ENCODE assay signal across 17 mouse cellular contexts in the genomic region with DNA sequence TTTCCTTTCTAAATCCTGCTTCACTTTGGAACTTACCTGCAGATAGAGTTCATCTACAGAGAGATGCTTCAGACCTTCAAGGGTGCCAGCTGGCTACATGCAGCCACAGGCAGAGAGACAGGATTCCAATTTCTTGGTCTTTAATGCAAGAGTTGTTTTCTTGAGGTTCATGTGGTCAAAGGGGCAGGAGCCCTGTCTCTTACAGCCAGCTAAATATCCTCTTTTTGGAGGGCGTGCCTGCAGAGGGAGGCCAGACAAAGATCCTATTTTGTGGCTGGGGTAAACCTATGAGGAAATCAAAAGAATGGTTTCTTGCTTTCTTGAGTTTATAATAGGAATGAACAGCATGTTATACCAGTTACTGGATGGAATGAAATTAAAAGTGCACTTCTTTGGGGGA. TPM values are rescaled to one million over a fixed set of nuclear protein-coding genes. Genes with fewer than 3 reads are reported as not detected.
DNase-seq lines count a peak whose midpoint lies in the region; ATAC-seq and TF ChIP-seq lines count a peak whose summit lies in the region.
"Had no signal": no experiment of that assay in that cellular context is flagged by ENCODE, and none has a peak within 500 bp of the region (broad histone marks: within the 10 kb centered on the region; RNA-seq: fewer than 3 reads in every experiment).

No protein-coding gene starts in this region.

- DNase-seq in layer of hippocampus, adult 9-11 months = peak; percentile 11
- DNase-seq in layer of hippocampus, postnatal 14 days (ENCODE audit: low spot score in 2 of 2) = no peak
- DNase-seq in testis, postnatal 10 days (ENCODE audit: low spot score) = no peak
- DNase-seq in urinary bladder, adult 2 months (ENCODE audit: low spot score) = no peak
- DNase-seq in frontal cortex, adult 2 months (ENCODE audit: extremely low spot score in 1 of 2, low spot score in 1 of 2) = no peak
- DNase-seq: cerebellum, postnatal 10 days; gastrocnemius, postnatal 25 days; heart, postnatal 14 days; kidney, postnatal 10 days; thymus, adult 2 months had no signal

- no peak for TF ChIP-seq CTCF in testis, adult 2 months (IDR thresholded peaks at IDR 0.05; ENCODE audit: control insufficient read depth, insufficient read depth, insufficient replicate concordance, low read depth, low read length)

- H3K27ac ChIP-seq in testis, adult 2 months (ENCODE audit: control insufficient read depth, insufficient read depth, low read depth, low read length) = 0 out of 2 replicates have a peak overlapping the region, but pooled peaks have one; percentile 12
- H3K27ac ChIP-seq: hindbrain, embryonic 15.5 days; lung, embryonic 15.5 days; neural tube, embryonic 12.5 days had no signal

- H3K4me3 ChIP-seq in testis, adult 2 months (ENCODE audit: control insufficient read depth, low read depth, low read length) = no peak overlapping the region
- H3K4me3 ChIP-seq: hindbrain, embryonic 15.5 days; lung, embryonic 15.5 days; neural tube, embryonic 12.5 days had no signal

- peak; percentile 53 to 60; a peak in 3 of 4 replicates for ATAC-seq in hematopoietic stem cell, adult 5-6 weeks (replicated peaks in 1 of 2; ENCODE audit: insufficient read depth in 1 of 2, low FRiP score in 2 of 2, low TSS enrichment in 1 of 2, low read depth in 1 of 2, poor library complexity in 2 of 2, severe bottlenecking in 2 of 2)
- ATAC-seq: intestine, postnatal 0 days had no signal

- no peaks in the 10 kb centered on the region for H3K27me3 ChIP-seq in testis, adult 2 months (ENCODE audit: control insufficient read depth, insufficient read depth, low read length)
- H3K27me3 ChIP-seq: hindbrain, embryonic 15.5 days; lung, embryonic 15.5 days; neural tube, embryonic 12.5 days had no signal

- TF ChIP-seq POLR2A in testis, adult 2 months (IDR thresholded peaks at IDR 0.05; ENCODE audit: control insufficient read depth, low read depth, low read length) = no peak

- no peaks in the 10 kb centered on the region for H3K4me1 ChIP-seq in testis, adult 2 months (ENCODE audit: control insufficient read depth, insufficient read depth, low read length)
- H3K4me1 ChIP-seq: hindbrain, embryonic 15.5 days; neural tube, embryonic 12.5 days had no signal

- no peaks in the 10 kb centered on the region for H3K36me3 ChIP-seq in testis, adult 2 months (ENCODE audit: control insufficient read depth, insufficient read depth, low read length)
- H3K36me3 ChIP-seq: hindbrain, embryonic 15.5 days; lung, embryonic 15.5 days; neural tube, embryonic 12.5 days had no signal

RNA-seq across cellular contexts. Expression of a gene that starts 33.5 kb away (rescaled TPM):
- total RNA-seq in layer of hippocampus, postnatal 14 days (2021) = under 1 TPM; 0.23 to 0.31 TPM
- polyA plus RNA-seq in testis, adult 2 months (2012; rRNA removed) = 0.02 and 0.06 TPM in 2 replicates
- 17.7 and 32.0 TPM in 2 replicates for total RNA-seq in hematopoietic stem cell, adult 5-6 weeks (2017)
- polyA plus RNA-seq in urinary bladder, adult 2 months (2012; rRNA removed) = 1.0 and 1.3 TPM in 2 replicates
- polyA plus RNA-seq in frontal cortex, adult 2 months (2012; rRNA removed) = 0.69 and 0.80 TPM in 2 replicates
- polyA plus RNA-seq: heart, embryonic 11.5 days had no signal
